Comparison of ENCODE assay signal across 10 mouse cellular contexts in the genomic region with DNA sequence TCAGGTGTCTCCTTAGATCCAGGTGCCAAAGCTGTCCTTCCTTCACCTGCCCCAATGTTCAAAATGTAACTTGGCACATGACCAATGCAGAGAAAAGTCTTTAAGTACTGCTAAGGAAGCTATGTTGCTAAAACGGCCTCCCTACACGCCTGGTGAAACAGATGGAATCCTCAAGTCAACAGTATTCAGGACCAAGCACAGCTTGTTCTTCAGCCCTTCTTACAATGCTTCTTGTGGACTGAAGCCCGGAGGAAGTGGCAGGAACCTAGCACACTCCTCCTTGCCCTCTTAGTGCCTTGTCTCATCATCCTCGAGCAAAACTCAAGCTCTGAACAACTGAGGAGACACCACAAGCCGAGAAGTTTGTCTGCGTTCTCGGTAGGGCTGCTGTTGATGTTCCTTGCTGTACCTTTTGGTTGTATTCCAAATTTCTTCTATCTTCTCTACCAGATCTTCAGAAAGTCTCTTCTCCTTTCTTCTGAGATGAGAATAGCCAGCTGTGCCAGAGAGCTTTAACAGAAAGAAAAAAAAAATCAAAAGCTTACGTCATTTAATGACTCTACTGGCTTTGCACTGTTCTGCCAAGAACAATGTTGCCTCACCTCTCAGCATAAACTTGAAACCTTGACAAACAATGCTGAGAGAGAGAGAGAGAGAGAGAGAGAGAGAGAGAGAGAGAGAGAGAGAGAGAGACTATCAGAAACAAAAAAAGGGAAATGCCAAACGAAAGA. TPM values are rescaled to one million over a fixed set of nuclear protein-coding genes. Genes with fewer than 3 reads are reported as not detected.
DNase-seq lines count a peak whose midpoint lies in the region; ATAC-seq and TF ChIP-seq lines count a peak whose summit lies in the region.
"Had no signal": no experiment of that assay in that cellular context is flagged by ENCODE, and none has a peak within 500 bp of the region (broad histone marks: within the 10 kb centered on the region; RNA-seq: fewer than 3 reads in every experiment).

No protein-coding gene starts in this region.

- no peak for ATAC-seq in midbrain, embryonic 16.5 days
- no peak for ATAC-seq in midbrain, postnatal 0 days (ENCODE audit: low FRiP score)

- no peak for TF ChIP-seq CTCF in midbrain, postnatal 0 days (IDR thresholded peaks at IDR 0.05)

- H3K9me3 ChIP-seq in heart, embryonic 10.5 days, result no peaks in the 10 kb centered on the region
- no peaks in the 10 kb centered on the region for H3K9me3 ChIP-seq in midbrain, embryonic 16.5 days (replicated peaks; ENCODE audit: control insufficient read depth, low read length, poor library complexity, severe bottlenecking)
- no peaks in the 10 kb centered on the region for H3K9me3 ChIP-seq in midbrain, postnatal 0 days (ENCODE audit: low read length)
- H3K9me3 ChIP-seq: midbrain, embryonic 12.5 days had no signal

- H3K9ac ChIP-seq in midbrain, embryonic 16.5 days (ENCODE audit: low read depth, low read length), result no peak overlapping the region
- no peak overlapping the region for H3K9ac ChIP-seq in midbrain, postnatal 0 days (replicated peaks; ENCODE audit: low read length, poor library complexity, severe bottlenecking)
- H3K9ac ChIP-seq: midbrain, embryonic 12.5 days had no signal

- no peaks in the 10 kb centered on the region for H3K27me3 ChIP-seq in heart, embryonic 10.5 days (ENCODE audit: insufficient read depth, poor library complexity, severe bottlenecking)
- H3K27me3 ChIP-seq in midbrain, embryonic 16.5 days (ENCODE audit: control insufficient read depth, insufficient read depth, low read depth, low read length), result no peaks in the 10 kb centered on the region
- H3K27me3 ChIP-seq in midbrain, postnatal 0 days (ENCODE audit: insufficient read depth, low read length), result no peaks in the 10 kb centered on the region
- H3K27me3 ChIP-seq: midbrain, embryonic 12.5 days had no signal

- no peak overlapping the region for H3K4me2 ChIP-seq in midbrain, embryonic 16.5 days (ENCODE audit: low read length)
- no peak overlapping the region for H3K4me2 ChIP-seq in midbrain, postnatal 0 days (ENCODE audit: low read depth, low read length, poor library complexity, severe bottlenecking)
- H3K4me2 ChIP-seq: midbrain, embryonic 12.5 days had no signal

- 84% methylated on average over 9 of the region's 9 CpGs for WGBS in heart, embryonic 10.5 days
- 87% methylated on average over 9 of the region's 9 CpGs for WGBS in midbrain, embryonic 16.5 days
- WGBS in midbrain, postnatal 0 days, result 89% methylated on average over 9 of the region's 9 CpGs

- DNase-seq in adrenal gland, postnatal 14 days, result peak; percentile 29
- DNase-seq in adrenal gland, postnatal 25 days, result no peak
- DNase-seq in 3T3-L1 (ENCODE audit: low read depth, low spot score), result peak; percentile 45
- no peak for DNase-seq in heart, embryonic 10.5 days (ENCODE audit: low spot score)
- DNase-seq in kidney, postnatal 4 days, result peak; percentile 12 to 40
- DNase-seq in midbrain, postnatal 0 days (ENCODE audit: low spot score), result no peak
- no peak for DNase-seq in spleen, adult 18-20 months

- no peak overlapping the region for H3K4me3 ChIP-seq in heart, embryonic 10.5 days
- no peak overlapping the region for H3K4me3 ChIP-seq in midbrain, embryonic 16.5 days (ENCODE audit: low read depth, low read length)
- H3K4me3 ChIP-seq in midbrain, postnatal 0 days (ENCODE audit: low read depth, low read length), result no peak overlapping the region
- H3K4me3 ChIP-seq: midbrain, embryonic 12.5 days had no signal

- H3K4me1 ChIP-seq in heart, embryonic 10.5 days, result peaks cover 8% of the 10 kb centered on the region; the same call in 1 of the 2 replicates
- no peaks in the 10 kb centered on the region for H3K4me1 ChIP-seq in midbrain, embryonic 16.5 days (ENCODE audit: control insufficient read depth, insufficient read depth, low read length)
- H3K4me1 ChIP-seq in midbrain, postnatal 0 days (ENCODE audit: insufficient read depth, low read length), result no peaks in the 10 kb centered on the region
- H3K4me1 ChIP-seq: midbrain, embryonic 12.5 days had no signal

- peaks cover 15% of the 10 kb centered on the region for H3K36me3 ChIP-seq in heart, embryonic 10.5 days
- H3K36me3 ChIP-seq in midbrain, embryonic 16.5 days (ENCODE audit: control insufficient read depth, insufficient read depth, low read length), result peaks cover 7% of the 10 kb centered on the region; the same call in 1 of the 2 replicates
- no peaks in the 10 kb centered on the region for H3K36me3 ChIP-seq in midbrain, postnatal 0 days (ENCODE audit: insufficient read depth, low read length)

- H3K27ac ChIP-seq in heart, embryonic 10.5 days, result 0 out of 2 replicates have a peak overlapping the region, but pooled peaks have one; percentile 1
- H3K27ac ChIP-seq in midbrain, embryonic 16.5 days (ENCODE audit: low read length), result no peak overlapping the region
- H3K27ac ChIP-seq in midbrain, postnatal 0 days (ENCODE audit: low read depth, low read length), result no peak overlapping the region
- H3K27ac ChIP-seq: midbrain, embryonic 12.5 days had no signal

RNA-seq across cellular contexts. Expression of gene Usp54, which starts 33.3 kb away (rescaled TPM):
- total RNA-seq in adrenal gland, postnatal 14 days (2021), result 13.5 and 14.8 TPM in 2 replicates
- total RNA-seq in adrenal gland, postnatal 25 days (2021), result 13.2 and 16.7 TPM in 2 replicates
- polyA plus RNA-seq in heart, embryonic 10.5 days (2016; fragmentation: Nextera tagmentation; extraction: Ambion mirVana), result 7.3 and 7.5 TPM in 2 replicates
- polyA plus RNA-seq in midbrain, embryonic 16.5 days (2015; fragmentation: Nextera tagmentation; extraction: Ambion mirVana), result 13.8 and 14.2 TPM in 2 replicates
- total RNA-seq in midbrain, postnatal 0 days (2014; rRNA removed), result 25.5 and 29.5 TPM in 2 replicates
- 6.0 and 7.3 TPM in 2 replicates for polyA plus RNA-seq in midbrain, postnatal 0 days (2015; fragmentation: Nextera tagmentation; extraction: Ambion mirVana)

RNA-seq across cellular contexts. Expression of gene Myoz1, which starts 48.8 kb away (rescaled TPM):
- total RNA-seq in adrenal gland, postnatal 14 days (2021), result not detected in 2 replicates
- total RNA-seq in adrenal gland, postnatal 25 days (2021), result not detected in 2 replicates
- polyA plus RNA-seq in heart, embryonic 10.5 days (2016; fragmentation: Nextera tagmentation; extraction: Ambion mirVana), result 22.8 and 30.3 TPM in 2 replicates
- polyA plus RNA-seq in midbrain, embryonic 16.5 days (2015; fragmentation: Nextera tagmentation; extraction: Ambion mirVana), result 0.19 TPM in 1 of 2 replicates, not detected in the other
- not detected in 2 replicates for total RNA-seq in midbrain, postnatal 0 days (2014; rRNA removed)
- 0.56 TPM in 1 of 2 replicates, not detected in the other for polyA plus RNA-seq in midbrain, postnatal 0 days (2015; fragmentation: Nextera tagmentation; extraction: Ambion mirVana)
- total RNA-seq: hematopoietic stem cell, adult 5-6 weeks had no signal

Comparison
In these comparisons a context has a peak if more than half of its experiments do, and no peak if none do; other contexts are left out.
1. DNase-seq: peak in adrenal gland, postnatal 14 days (single experiment), 3T3-L1 (single experiment) and kidney, postnatal 4 days (2 of 2); none in adrenal gland, postnatal 25 days (single experiment), heart, embryonic 10.5 days (single experiment), midbrain, postnatal 0 days (single experiment) and spleen, adult 18-20 months (0 of 2).